Mouse (Mus musculus): ENCODE results near the gene Cplx2. TPM values are rescaled to one million over a fixed set of nuclear protein-coding genes. Genes with fewer than 3 reads are reported as not detected.

The Cplx2 gene
- total RNA-seq, 2 experiments from 2014 or later: 8.9 to 9.8 TPM

- intact Hi-C loops (cut with DNase I): no loop called here
- DNase-seq: no peak
These were observed 29.5 kb downstream of the Cplx2 start for GRCm38 (mm10) chr13:54400565-54401179.

GRCm38 (mm10) chr13:54401180-54401569 is 30.0 kb downstream of the Cplx2 start:
- intact Hi-C loops (cut with DNase I): no loop called here
- no peak for DNase-seq

GRCm38 (mm10) chr13:54402346-54402745 is 31.2 kb downstream of the Cplx2 start:
- intact Hi-C loops (cut with DNase I): no loop called here
- no peak for DNase-seq

- intact Hi-C loops (cut with DNase I): no loop called here
- peak in 1 of 2 experiments; percentile 7 for DNase-seq
These were observed 32.3 kb downstream of the Cplx2 start for GRCm38 (mm10) chr13:54403224-54404070.

GRCm38 (mm10) chr13:54404205-54404604 is 33.1 kb downstream of the Cplx2 start:
- no peak for DNase-seq
- intact Hi-C loops (cut with DNase I): no loop called here

GRCm38 (mm10) chr13:54405805-54406204 is 34.7 kb downstream of the Cplx2 start:
- DNase-seq: no peak
- intact Hi-C loops (cut with DNase I): no loop called here

- no peak for DNase-seq
- intact Hi-C loops (cut with DNase I): no loop called here
These were observed 40.5 kb downstream of the Cplx2 start for GRCm38 (mm10) chr13:54411656-54412055.

- intact Hi-C loops (cut with DNase I): no loop called here
- DNase-seq: peak; percentile 4 to 7
These were observed 41.1 kb downstream of the Cplx2 start for GRCm38 (mm10) chr13:54412236-54412635.

- intact Hi-C loops (cut with DNase I): no loop called here
- DNase-seq: no peak
These were observed 41.6 kb downstream of the Cplx2 start for GRCm38 (mm10) chr13:54412721-54413120.

GRCm38 (mm10) chr13:54415059-54415458 is 43.9 kb downstream of the Cplx2 start:
- intact Hi-C loops (cut with DNase I): no loop called here
- DNase-seq: no peak

- DNase-seq: no peak
- intact Hi-C loops (cut with DNase I): no loop called here
These were observed 47.7 kb downstream of the Cplx2 start for GRCm38 (mm10) chr13:54418781-54419327.

GRCm38 (mm10) chr13:54420226-54420625 is 49.1 kb downstream of the Cplx2 start:
- intact Hi-C loops (cut with DNase I): no loop called here
- no peak for DNase-seq

GRCm38 (mm10) chr13:54425269-54425668 is 54.1 kb downstream of the Cplx2 start:
- intact Hi-C loops (cut with DNase I): no loop called here
- DNase-seq: no peak

GRCm38 (mm10) chr13:54426781-54427655 is 55.9 kb downstream of the Cplx2 start:
- intact Hi-C loops (cut with DNase I): no loop called here
- no peak for DNase-seq

- DNase-seq: no peak
- intact Hi-C loops (cut with DNase I): no loop called here
These were observed 57.6 kb downstream of the Cplx2 start for GRCm38 (mm10) chr13:54428771-54429170.

GRCm38 (mm10) chr13:54430051-54430450 is 58.9 kb downstream of the Cplx2 start:
- no peak for DNase-seq
- intact Hi-C loops (cut with DNase I): no loop called here

- DNase-seq: no peak
- intact Hi-C loops (cut with DNase I): no loop called here
These were observed 60.0 kb downstream of the Cplx2 start for GRCm38 (mm10) chr13:54431161-54431560.
